Mouse (Mus musculus): Measurements from ENCODE around the gene Sdsl. TPM values are rescaled to one million over a fixed set of nuclear protein-coding genes. Genes with fewer than 3 reads are reported as not detected.

The Sdsl gene
- total and polyA plus RNA-seq, 2 experiments from 2014 or later = 20.7 to 30.3 TPM

DNA sequence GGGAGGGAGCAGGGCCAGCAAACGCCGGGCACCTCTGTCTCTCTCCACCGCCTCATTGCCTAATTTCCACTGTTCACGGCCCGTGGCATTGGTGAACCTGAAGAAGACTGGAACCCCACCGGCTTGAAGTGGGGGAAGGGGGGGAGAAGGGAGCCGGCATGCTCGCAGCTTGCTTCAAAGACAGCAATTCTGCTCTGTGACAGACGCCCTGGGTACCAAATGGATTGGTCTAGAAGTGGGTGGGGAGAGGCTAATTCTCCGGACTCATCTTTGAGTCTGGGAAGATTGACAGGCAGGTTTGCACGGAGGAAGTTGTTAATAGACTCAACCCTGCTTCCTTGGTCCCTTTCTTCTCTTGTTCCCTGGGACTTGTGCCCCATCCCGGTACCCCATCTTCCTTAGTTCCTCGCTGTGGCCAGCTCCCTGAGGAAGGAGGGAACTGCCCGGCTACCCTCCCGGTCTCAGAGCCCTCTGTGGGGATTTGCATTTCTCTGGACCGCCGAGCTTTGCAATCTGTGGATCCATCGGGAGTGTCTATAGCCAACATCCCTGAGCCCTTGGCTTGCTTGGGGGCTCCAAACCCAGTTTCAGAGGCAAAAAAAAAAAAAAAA, 35.6 kb downstream of the Sdsl start:
- H3K9ac ChIP-seq (replicated peaks; ENCODE audit: low read depth, low read length) = no peak overlapping the region
- no peak for ATAC-seq (ENCODE audit: insufficient read depth, low read depth)
- peaks cover 94% of the 10 kb centered on the region for H3K27me3 ChIP-seq (ENCODE audit: control insufficient read depth, insufficient read depth, low read length)
- no peak for DNase-seq (ENCODE audit: low spot score)
- H3K4me3 ChIP-seq (ENCODE audit: low read depth, low read length) = no peak overlapping the region
- H3K9me3 ChIP-seq (replicated peaks; ENCODE audit: control insufficient read depth, low read length) = no peaks in the 10 kb centered on the region
- 0% methylated on average over 18 of the region's 18 CpGs for WGBS
- no peak overlapping the region for H3K4me2 ChIP-seq (ENCODE audit: low read depth, low read length)
- H3K27ac ChIP-seq (ENCODE audit: low read depth) = no peak overlapping the region
- H3K4me1 ChIP-seq (ENCODE audit: control insufficient read depth, insufficient read depth) = peaks cover 8% of the 10 kb centered on the region
- TF ChIP-seq CTCF (IDR thresholded peaks at IDR 0.05; ENCODE audit: low read depth) = no peak
- no peak for TF ChIP-seq EP300 (IDR thresholded peaks at IDR 0.05; ENCODE audit: low read depth)
- H3K36me3 ChIP-seq (replicated peaks; ENCODE audit: control insufficient read depth, insufficient read depth, low read length) = no peaks in the 10 kb centered on the region

GRCm38 (mm10) chr5:120435731-120436501, 36.7 kb downstream of the Sdsl start:
- no peak for TF ChIP-seq CTCF (IDR thresholded peaks at IDR 0.05; ENCODE audit: low read depth)
- TF ChIP-seq EP300 (IDR thresholded peaks at IDR 0.05; ENCODE audit: low read depth) = no peak
- H3K9ac ChIP-seq (replicated peaks; ENCODE audit: low read depth, low read length) = no peak overlapping the region
- peak overlapping the region; percentile 65 for H3K4me2 ChIP-seq (ENCODE audit: low read depth, low read length)
- H3K27ac ChIP-seq (ENCODE audit: low read depth) = no peak overlapping the region
- peaks cover 8% of the 10 kb centered on the region for H3K4me1 ChIP-seq (ENCODE audit: control insufficient read depth, insufficient read depth)
- ATAC-seq (ENCODE audit: insufficient read depth, low read depth) (no peak), DNase-seq (ENCODE audit: low spot score) (no peak)
- peak overlapping the region; percentile 49 for H3K4me3 ChIP-seq (ENCODE audit: low read depth, low read length)
- WGBS = under 1% methylated on average over 47 of the region's 47 CpGs
- peaks cover 99% of the 10 kb centered on the region for H3K27me3 ChIP-seq (ENCODE audit: control insufficient read depth, insufficient read depth, low read length)
- H3K36me3 ChIP-seq (replicated peaks; ENCODE audit: control insufficient read depth, insufficient read depth, low read length) = no peaks in the 10 kb centered on the region
- no peaks in the 10 kb centered on the region for H3K9me3 ChIP-seq (replicated peaks; ENCODE audit: control insufficient read depth, low read length)

DNA sequence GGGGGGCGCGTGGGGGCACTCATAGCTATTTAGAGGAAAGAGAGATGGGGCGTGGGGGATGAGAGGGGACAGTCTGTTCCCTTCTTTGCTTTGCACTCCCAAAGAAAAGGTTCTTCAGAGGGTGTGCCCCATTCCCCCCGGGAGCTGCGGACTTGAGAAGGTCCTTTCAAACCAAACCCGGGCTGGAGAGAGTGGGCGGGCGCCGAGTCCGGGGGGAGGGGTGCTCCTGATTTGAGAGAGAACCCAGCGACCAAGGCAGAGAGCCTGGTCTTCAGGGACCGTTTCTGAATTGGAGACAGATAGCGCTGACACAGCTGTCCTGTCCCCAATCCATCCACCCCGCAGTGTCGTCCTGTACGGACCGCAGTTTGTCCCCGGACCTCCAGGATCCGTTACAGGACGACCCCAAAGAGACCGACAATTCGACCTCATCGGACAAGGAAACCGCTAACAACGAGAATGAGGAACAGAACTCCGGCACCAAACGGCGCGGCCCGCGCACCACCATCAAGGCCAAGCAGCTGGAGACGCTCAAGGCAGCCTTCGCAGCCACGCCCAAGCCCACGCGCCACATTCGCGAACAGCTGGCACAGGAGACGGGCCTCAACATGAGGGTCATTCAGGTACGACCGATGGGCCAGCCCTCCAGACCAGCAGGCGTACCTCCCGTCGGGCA, 37.5 kb downstream of the Sdsl start:
- Histone ChIP-seq H3K4me3 (ENCODE audit: low read depth, low read length) (no peak overlapping the region), H3K36me3 (replicated peaks; ENCODE audit: control insufficient read depth, insufficient read depth, low read length) (no peaks in the 10 kb centered on the region), H3K4me1 (ENCODE audit: control insufficient read depth, insufficient read depth) (peaks cover 6% of the 10 kb centered on the region), H3K27ac (ENCODE audit: low read depth) (no peak overlapping the region), H3K9me3 (replicated peaks; ENCODE audit: control insufficient read depth, low read length) (no peaks in the 10 kb centered on the region), H3K9ac (replicated peaks; ENCODE audit: low read depth, low read length) (no peak overlapping the region), H3K4me2 (ENCODE audit: low read depth, low read length) (no peak overlapping the region), H3K27me3 (ENCODE audit: control insufficient read depth, insufficient read depth, low read length) (peaks cover 99% of the 10 kb centered on the region)
- WGBS = 1% methylated on average over 44 of the region's 44 CpGs
- TF ChIP-seq CTCF (IDR thresholded peaks at IDR 0.05; ENCODE audit: low read depth) = no peak
- TF ChIP-seq EP300 (IDR thresholded peaks at IDR 0.05; ENCODE audit: low read depth) = no peak
- ATAC-seq (ENCODE audit: insufficient read depth, low read depth) = no peak
- no peak for DNase-seq (ENCODE audit: low spot score)

GRCm38 (mm10) chr5:120434231-120434735, 38.3 kb downstream of the Sdsl start:
- Histone ChIP-seq H3K27ac (ENCODE audit: low read depth) (no peak overlapping the region), H3K9me3 (replicated peaks; ENCODE audit: control insufficient read depth, low read length) (no peaks in the 10 kb centered on the region), H3K4me3 (ENCODE audit: low read depth, low read length) (no peak overlapping the region), H3K9ac (replicated peaks; ENCODE audit: low read depth, low read length) (no peak overlapping the region), H3K4me1 (ENCODE audit: control insufficient read depth, insufficient read depth) (peaks cover 4% of the 10 kb centered on the region; the same call in 1 of the 2 replicates), H3K4me2 (ENCODE audit: low read depth, low read length) (no peak overlapping the region), H3K36me3 (replicated peaks; ENCODE audit: control insufficient read depth, insufficient read depth, low read length) (no peaks in the 10 kb centered on the region), H3K27me3 (ENCODE audit: control insufficient read depth, insufficient read depth, low read length) (peaks cover 99% of the 10 kb centered on the region)
- 2% methylated on average over 21 of the region's 21 CpGs for WGBS
- ATAC-seq (ENCODE audit: insufficient read depth, low read depth) = no peak
- TF ChIP-seq CTCF (IDR thresholded peaks at IDR 0.05; ENCODE audit: low read depth) (no peak), EP300 (IDR thresholded peaks at IDR 0.05; ENCODE audit: low read depth) (no peak)
- DNase-seq (ENCODE audit: low spot score) = no peak

- peaks cover 4% of the 10 kb centered on the region; the same call in 1 of the 2 replicates for H3K4me1 ChIP-seq (ENCODE audit: control insufficient read depth, insufficient read depth)
- 5% methylated on average over 13 of the region's 13 CpGs for WGBS
- no peak for DNase-seq (ENCODE audit: low spot score)
- peaks cover 98% of the 10 kb centered on the region for H3K27me3 ChIP-seq (ENCODE audit: control insufficient read depth, insufficient read depth, low read length)
- TF ChIP-seq EP300 (IDR thresholded peaks at IDR 0.05; ENCODE audit: low read depth) (no peak), CTCF (IDR thresholded peaks at IDR 0.05; ENCODE audit: low read depth) (no peak)
- no peak overlapping the region for H3K4me3 ChIP-seq (ENCODE audit: low read depth, low read length)
- no peaks in the 10 kb centered on the region for H3K36me3 ChIP-seq (replicated peaks; ENCODE audit: control insufficient read depth, insufficient read depth, low read length)
- H3K4me2 ChIP-seq (ENCODE audit: low read depth, low read length) = no peak overlapping the region
- no peak for ATAC-seq (ENCODE audit: insufficient read depth, low read depth)
- H3K9ac ChIP-seq (replicated peaks; ENCODE audit: low read depth, low read length) = no peak overlapping the region
- H3K27ac ChIP-seq (ENCODE audit: low read depth) = no peak overlapping the region
- no peaks in the 10 kb centered on the region for H3K9me3 ChIP-seq (replicated peaks; ENCODE audit: control insufficient read depth, low read length)
Measured at GRCm38 (mm10) chr5:120433135-120433760, 39.4 kb downstream of the Sdsl start.
